Mouse (Mus musculus) large intestine, adult 2 months (tissue): ENCODE data around the gene Nos2. TPM values are rescaled to one million over a fixed set of nuclear protein-coding genes. Genes with fewer than 3 reads are reported as not detected.
"Not testable (repeated sequence)": the region's sequence is repeated elsewhere in the genome, so short reads cannot be mapped to it uniquely, and the experiment has no call there.

Experiments used
- DNase-seq: peaks from one replicate; pipeline ENCODE4 v3.0.0-alpha.2; 2012; ENCODE audit warnings: low read depth, low spot score
- WGBS: fragments of 180-500 bp; shearing (Covaris S2); methylation state at CpG from one replicate; pipeline ENCODE4 v1.1.7; 2018; 5-methylcytosine and 5-hydroxymethylcytosine counted together
- polyA plus RNA-seq: library from polyadenylated mRNA; depleted of rRNA; stranded (reverse); fragments of >200 nt; gene quantifications from 2 replicates; pipeline ENCODE4 v1.2.3, GENCODE M21; 2012

Gene Nos2
- polyA plus RNA-seq, 1 experiment = 76.0 TPM

GRCm38 (mm10) chr11:78984483-78985177 lies 64.0 kb downstream of the Nos2 start, which contains the start of gene Lgals9:
Lgals9 (minus strand) TSS chr11:78984946.
- 5% methylated on average over 10 of the region's 10 CpGs for WGBS
- peak; percentile 96 for DNase-seq

- DNase-seq = no peak
Observed at GRCm38 (mm10) chr11:78985505-78985904, 64.9 kb downstream of the Nos2 start.

GRCm38 (mm10) chr11:78986311-78987002 lies 65.9 kb downstream of the Nos2 start:
- no peak for DNase-seq
- WGBS = 61% methylated on average over 10 of the region's 10 CpGs

GRCm38 (mm10) chr11:78989206-78989605 lies 68.6 kb downstream of the Nos2 start:
- 95% methylated on average over 11 of the region's 11 CpGs for WGBS
- not testable (repeated sequence) for DNase-seq

GRCm38 (mm10) chr11:78990096-78990495 lies 69.5 kb downstream of the Nos2 start:
- DNase-seq = no peak
- WGBS = 96% methylated on average over 9 of the region's 9 CpGs

GRCm38 (mm10) chr11:78990875-78991543 lies 70.4 kb downstream of the Nos2 start:
- 80% methylated on average over 5 of the region's 5 CpGs for WGBS
- not testable (repeated sequence) for DNase-seq

- no peak for DNase-seq
- WGBS = 65% methylated on average over 6 of the region's 6 CpGs
Observed at GRCm38 (mm10) chr11:78999118-78999517, 78.5 kb downstream of the Nos2 start.

- 75% methylated on average over 4 of the region's 4 CpGs for WGBS
- no peak for DNase-seq
Observed at GRCm38 (mm10) chr11:79001871-79002270, 81.3 kb downstream of the Nos2 start.

- peak; percentile 85 for DNase-seq
- WGBS = 26% methylated on average over 5 of the region's 5 CpGs
Observed at GRCm38 (mm10) chr11:79002551-79002951, 82.0 kb downstream of the Nos2 start.

- DNase-seq = no peak
- WGBS = 23% methylated on average over 11 of the region's 11 CpGs
Observed at GRCm38 (mm10) chr11:79003053-79003768, 82.6 kb downstream of the Nos2 start.

- 56% methylated on average over 10 of the region's 10 CpGs for WGBS
- no peak for DNase-seq
Observed at GRCm38 (mm10) chr11:79003769-79004638, 83.4 kb downstream of the Nos2 start.

- no peak for DNase-seq
- WGBS = 58% methylated on average over 14 of the region's 14 CpGs
Observed at GRCm38 (mm10) chr11:79005578-79006394, 85.2 kb downstream of the Nos2 start.

- DNase-seq = no peak
- 12% methylated on average over 5 of the region's 5 CpGs for WGBS
Observed at GRCm38 (mm10) chr11:79006417-79006816, 85.8 kb downstream of the Nos2 start.

GRCm38 (mm10) chr11:79007356-79007755 lies 86.8 kb downstream of the Nos2 start:
- WGBS = 87% methylated on average over 3 of the region's 3 CpGs

GRCm38 (mm10) chr11:79008007-79008775 lies 87.6 kb downstream of the Nos2 start:
- WGBS = 64% methylated on average over 6 of the region's 6 CpGs
- no peak for DNase-seq

More at GRCm38 (mm10) chr11:79007356-79007755, 86.8 kb downstream of the Nos2 start:
- DNase-seq = not testable (repeated sequence)

GRCm38 (mm10) chr11:79008891-79009290 lies 88.3 kb downstream of the Nos2 start:
- whole genome bisulfite sequencing = 79% methylated on average over 7 of the region's 7 CpGs
- no peak for DNase-seq
